Mouse (Mus musculus) liver, postnatal 0 days (tissue): ENCODE measurements around the gene Tex52.

Source experiments
- CTCF ChIP-seq: sonication (generic); IDR thresholded peaks from 2 replicates; pipeline ENCODE4 v1.5.1; 2016; ENCODE audit warnings: antibody characterized with exemption, low read depth
- EP300 ChIP-seq: IDR thresholded peaks from 2 replicates; pipeline ENCODE4 v1.6.1; 2016; ENCODE audit warnings: antibody characterized with exemption, low read depth, mild to moderate bottlenecking

DNA sequence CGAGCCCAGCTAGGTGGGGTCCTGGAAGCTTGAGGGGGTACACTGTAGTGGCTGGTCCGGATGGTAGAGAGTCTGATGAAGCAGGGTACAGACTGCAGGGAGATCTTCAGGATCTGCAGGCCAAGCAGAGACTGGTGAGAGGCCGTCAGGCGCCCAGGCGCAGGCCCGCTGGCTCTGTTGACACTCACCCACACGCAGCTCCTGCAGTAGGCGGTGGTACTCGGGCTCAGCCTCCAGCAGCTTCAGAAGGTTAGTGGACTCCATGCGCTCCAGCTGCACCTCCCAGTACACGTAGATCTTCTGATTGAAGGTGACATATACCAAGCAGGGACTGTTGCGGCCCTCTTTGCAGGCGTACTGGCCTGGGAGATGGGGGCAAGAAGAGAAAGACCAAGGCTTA, 35.0 kb downstream of the Tex52 start:
- TF ChIP-seq CTCF: no peak
- TF ChIP-seq EP300: no peak
